Mouse (Mus musculus) 416B (cell line): ENCODE measurements around the gene Smim24.

Experiments
- DNase-seq: peaks from one replicate; pipeline ENCODE4 v3.0.0; 2011; ENCODE audit warnings: low read depth

Gene Smim24

GRCm38 (mm10) chr10:81422661-81423217 is 29.9 kb downstream of the Smim24 start:
- no peak for DNase-seq

GRCm38 (mm10) chr10:81423476-81424245 is 30.8 kb downstream of the Smim24 start:
- DNase-seq, result no peak

GRCm38 (mm10) chr10:81424246-81425051 is 31.6 kb downstream of the Smim24 start:
- no peak for DNase-seq

GRCm38 (mm10) chr10:81425236-81425850 is 32.5 kb downstream of the Smim24 start:
- DNase-seq, result no peak

- DNase-seq, result no peak
Observed at GRCm38 (mm10) chr10:81426081-81426671, 33.3 kb downstream of the Smim24 start.

GRCm38 (mm10) chr10:81426897-81427296 is 34.0 kb downstream of the Smim24 start:
- DNase-seq, result no peak

GRCm38 (mm10) chr10:81427327-81427726 is 34.5 kb downstream of the Smim24 start:
- no peak for DNase-seq

GRCm38 (mm10) chr10:81427804-81428506 is 35.1 kb downstream of the Smim24 start:
- no peak for DNase-seq

GRCm38 (mm10) chr10:81428507-81428870 is 35.6 kb downstream of the Smim24 start:
- DNase-seq, result no peak

- no peak for DNase-seq
Observed at GRCm38 (mm10) chr10:81429092-81429491, 36.2 kb downstream of the Smim24 start.

GRCm38 (mm10) chr10:81429605-81430061 is 36.8 kb downstream of the Smim24 start:
- DNase-seq, result peak; percentile 95

GRCm38 (mm10) chr10:81430141-81430830 is 37.4 kb downstream of the Smim24 start:
- DNase-seq, result peak; percentile 70

GRCm38 (mm10) chr10:81430831-81431525 is 38.1 kb downstream of the Smim24 start:
- DNase-seq, result peak; percentile 32

- peak; percentile 70 for DNase-seq
Observed at GRCm38 (mm10) chr10:81431526-81432168, 38.8 kb downstream of the Smim24 start.

GRCm38 (mm10) chr10:81432169-81432867 is 39.5 kb downstream of the Smim24 start:
- no peak for DNase-seq

- peak; percentile 99 for DNase-seq
Observed at GRCm38 (mm10) chr10:81432868-81433262, 40.0 kb downstream of the Smim24 start.

GRCm38 (mm10) chr10:81433541-81434289 is 40.9 kb downstream of the Smim24 start:
- peak; percentile 96 for DNase-seq
